Mouse (Mus musculus) neural tube, embryonic 10.5 days (tissue): ENCODE results near the gene Fam69b.

Source experiments
- DNase-seq: peaks from one replicate; pipeline ENCODE4 v3.0.0-alpha.2; 2017; ENCODE audit warnings: low spot score; ENCODE audit errors: extremely low spot score

Gene Fam69b

GRCm38 (mm10) chr2:26625419-26625818 lies 2.8 kb upstream of the Fam69b start:
- DNase-seq: no peak

- no peak for DNase-seq
Observed at GRCm38 (mm10) chr2:26626081-26626480, 2.2 kb upstream of the Fam69b start.

- DNase-seq: peak; percentile 60
Observed at GRCm38 (mm10) chr2:26628792-26629437, 658 bp downstream of the Fam69b start.

GRCm38 (mm10) chr2:26632541-26633395 lies 4.5 kb downstream of the Fam69b start:
- DNase-seq: peak; percentile 23

GRCm38 (mm10) chr2:26633953-26634530 lies 5.8 kb downstream of the Fam69b start:
- DNase-seq: peak; percentile 29

GRCm38 (mm10) chr2:26634629-26635488 lies 6.6 kb downstream of the Fam69b start:
- peak; percentile 44 for DNase-seq

GRCm38 (mm10) chr2:26635489-26636324 lies 7.5 kb downstream of the Fam69b start:
- DNase-seq: peak; percentile 38

- no peak for DNase-seq
Observed at GRCm38 (mm10) chr2:26636325-26636635, 8.0 kb downstream of the Fam69b start.

- no peak for DNase-seq
Observed at GRCm38 (mm10) chr2:26637316-26637932, 9.2 kb downstream of the Fam69b start.

- DNase-seq: no peak
Observed at GRCm38 (mm10) chr2:26638039-26638438, 9.8 kb downstream of the Fam69b start.

GRCm38 (mm10) chr2:26638572-26638971 lies 10.3 kb downstream of the Fam69b start:
- DNase-seq: no peak

- DNase-seq: no peak
Observed at GRCm38 (mm10) chr2:26639083-26639482, 10.8 kb downstream of the Fam69b start.

GRCm38 (mm10) chr2:26639838-26640830 lies 11.9 kb downstream of the Fam69b start:
- peak; percentile 99 for DNase-seq

GRCm38 (mm10) chr2:26641006-26641647 lies 12.9 kb downstream of the Fam69b start:
- no peak for DNase-seq

- DNase-seq: peak; percentile 61
Observed at GRCm38 (mm10) chr2:26643942-26644341, 15.7 kb downstream of the Fam69b start.

- peak; percentile 87 for DNase-seq
Observed at GRCm38 (mm10) chr2:26646643-26647293, 18.5 kb downstream of the Fam69b start.

- no peak for DNase-seq
Observed at GRCm38 (mm10) chr2:26654687-26655086, 26.4 kb downstream of the Fam69b start.

- DNase-seq: no peak
Observed at GRCm38 (mm10) chr2:26657426-26657825, 29.2 kb downstream of the Fam69b start.
